In genomic region chr1:167430976-167431676, GRCm38 (mm10) we compare ENCODE assay signal across 22 mouse cellular contexts. TPM values are rescaled to one million over a fixed set of nuclear protein-coding genes. Genes with fewer than 3 reads are reported as not detected.
"Had no signal": no experiment of that assay in that cellular context is flagged by ENCODE, and none has a peak within 500 bp of the region (broad histone marks: within the 10 kb centered on the region; RNA-seq: fewer than 3 reads in every experiment).

No protein-coding gene starts in this region.

- H3K4me1 ChIP-seq: kidney, embryonic 15.5 days; liver, embryonic 12.5 days; midbrain, embryonic 10.5 days; neural tube, embryonic 13.5 days had no signal

- H3K27me3 ChIP-seq: neural tube, embryonic 13.5 days had no signal

- DNase-seq: kidney, adult 2 months; kidney, postnatal 14 days; left cerebral cortex, postnatal 4 days; lung, postnatal 36 days; retina, postnatal 1 day; right cerebral cortex, postnatal 4 days; spleen, adult 18-20 months; thymus, adult 18-20 months; thymus, postnatal 14 days had no signal

- H3K36me3 ChIP-seq: kidney, embryonic 15.5 days; limb, embryonic 15.5 days; liver, embryonic 12.5 days; midbrain, embryonic 10.5 days; neural tube, embryonic 13.5 days had no signal

- H3K4me3 ChIP-seq: kidney, embryonic 15.5 days; limb, embryonic 15.5 days; liver, embryonic 12.5 days; midbrain, embryonic 10.5 days; neural tube, embryonic 13.5 days had no signal

- H3K27ac ChIP-seq: kidney, embryonic 15.5 days; limb, embryonic 15.5 days; liver, embryonic 12.5 days; midbrain, embryonic 10.5 days; neural tube, embryonic 13.5 days had no signal

- H3K4me2 ChIP-seq: kidney, embryonic 15.5 days; limb, embryonic 15.5 days; liver, embryonic 12.5 days; neural tube, embryonic 13.5 days had no signal

- H3K9ac ChIP-seq: kidney, embryonic 15.5 days; limb, embryonic 15.5 days; liver, embryonic 12.5 days; neural tube, embryonic 13.5 days had no signal

- ATAC-seq: liver, embryonic 12.5 days; midbrain, embryonic 16.5 days had no signal

- H3K9me3 ChIP-seq: kidney, embryonic 15.5 days; limb, embryonic 15.5 days; liver, embryonic 12.5 days; midbrain, embryonic 10.5 days; neural tube, embryonic 13.5 days had no signal

RNA-seq across cellular contexts. Expression of gene Lrrc52, which starts 35.5 kb away (rescaled TPM):
- total RNA-seq: layer of hippocampus, adult 8-10 months; layer of hippocampus, postnatal 14 days; left cerebral cortex, adult 18-20 months; left cerebral cortex, postnatal 10 days; left cerebral cortex, postnatal 4 days; megakaryocyte, adult 5-6 weeks had no signal
- polyA plus RNA-seq: kidney, embryonic 15.5 days; large intestine, adult 2 months; liver, embryonic 12.5 days; midbrain, embryonic 10.5 days; midbrain, embryonic 16.5 days; neural tube, embryonic 13.5 days; stomach, embryonic 14.5 days had no signal
